In genomic region chr11:91065365-91065764, GRCm38 (mm10) we compare ENCODE assay signal across 23 mouse cellular contexts.
A peak's percentile ranks its signal among the peaks of the same experiment; 100 is the strongest.
DNase-seq lines count a peak whose midpoint lies in the region; ATAC-seq and TF ChIP-seq lines count a peak whose summit lies in the region.
"Had no signal": no experiment of that assay in that cellular context is flagged by ENCODE, and none has a peak within 500 bp of the region (broad histone marks: within the 10 kb centered on the region; RNA-seq: fewer than 3 reads in every experiment).

No protein-coding gene starts in this region.

- no peak for TF ChIP-seq POLR2A in lung, adult 2 months (IDR thresholded peaks at IDR 0.05; ENCODE audit: borderline replicate concordance, extremely low read depth, low read depth, low read length)

- H3K9me3 ChIP-seq in intestine, embryonic 15.5 days, result no peaks in the 10 kb centered on the region
- no peaks in the 10 kb centered on the region for H3K9me3 ChIP-seq in intestine, postnatal 0 days (ENCODE audit: control insufficient read depth)
- H3K9me3 ChIP-seq in lung, embryonic 16.5 days (ENCODE audit: control insufficient read depth, low read length), result no peaks in the 10 kb centered on the region
- H3K9me3 ChIP-seq: embryonic facial prominence, embryonic 13.5 days; forebrain, embryonic 10.5 days; heart, embryonic 13.5 days; hindbrain, embryonic 15.5 days had no signal

- no peaks in the 10 kb centered on the region for H3K4me1 ChIP-seq in intestine, embryonic 15.5 days (replicated peaks)
- no peaks in the 10 kb centered on the region for H3K4me1 ChIP-seq in intestine, postnatal 0 days (replicated peaks; ENCODE audit: control insufficient read depth, insufficient read depth, low read length)
- peaks cover 10% of the 10 kb centered on the region for H3K4me1 ChIP-seq in lung, embryonic 16.5 days (replicated peaks; ENCODE audit: control insufficient read depth, insufficient read depth, low read length)
- H3K4me1 ChIP-seq in lung, adult 2 months (ENCODE audit: control insufficient read depth, insufficient read depth, low read length), result no peaks in the 10 kb centered on the region; the same call in 1 of the 2 replicates
- H3K4me1 ChIP-seq: embryonic facial prominence, embryonic 13.5 days; forebrain, embryonic 10.5 days; heart, embryonic 13.5 days; hindbrain, embryonic 15.5 days had no signal

- no peak overlapping the region for H3K4me3 ChIP-seq in intestine, embryonic 15.5 days (replicated peaks)
- no peak overlapping the region for H3K4me3 ChIP-seq in intestine, postnatal 0 days (ENCODE audit: low read depth, low read length)
- no peak overlapping the region for H3K4me3 ChIP-seq in lung, embryonic 16.5 days (ENCODE audit: low read length)
- no peak overlapping the region for H3K4me3 ChIP-seq in lung, adult 2 months (replicated peaks; ENCODE audit: extremely low read depth, low read depth, low read length)
- H3K4me3 ChIP-seq: embryonic facial prominence, embryonic 13.5 days; forebrain, embryonic 10.5 days; heart, embryonic 13.5 days; hindbrain, embryonic 15.5 days had no signal

- WGBS in intestine, embryonic 15.5 days, result 39% methylated on average over 6 of the region's 6 CpGs
- 53% methylated on average over 6 of the region's 6 CpGs for WGBS in intestine, postnatal 0 days
- WGBS in lung, embryonic 16.5 days, result 15% methylated on average over 6 of the region's 6 CpGs
- 41% methylated on average over 6 of the region's 6 CpGs for WGBS in lung, adult 2 months

- peak; percentile 20; the same call in 1 of the 2 replicates for ATAC-seq in intestine, embryonic 15.5 days
- ATAC-seq in intestine, postnatal 0 days, result no peak
- peak; percentile 88 for ATAC-seq in lung, embryonic 16.5 days (ENCODE audit: low read depth)
- ATAC-seq: CD4-positive, CD25-positive, alpha-beta regulatory T cell, adult 4 months; forebrain, embryonic 14.5 days had no signal

- no peak overlapping the region for H3K4me2 ChIP-seq in intestine, embryonic 15.5 days (replicated peaks)
- H3K4me2 ChIP-seq in intestine, postnatal 0 days (replicated peaks; ENCODE audit: low read depth), result no peak overlapping the region
- H3K4me2 ChIP-seq in lung, embryonic 16.5 days (ENCODE audit: low read depth, low read length), result no peak overlapping the region
- H3K4me2 ChIP-seq: embryonic facial prominence, embryonic 13.5 days; heart, embryonic 13.5 days; hindbrain, embryonic 15.5 days had no signal

- no peaks in the 10 kb centered on the region for H3K27me3 ChIP-seq in intestine, embryonic 15.5 days (replicated peaks)
- no peaks in the 10 kb centered on the region for H3K27me3 ChIP-seq in intestine, postnatal 0 days (replicated peaks; ENCODE audit: control insufficient read depth, insufficient read depth, low read length)
- no peaks in the 10 kb centered on the region for H3K27me3 ChIP-seq in lung, embryonic 16.5 days (ENCODE audit: control insufficient read depth, insufficient read depth, low read depth, low read length)
- H3K27me3 ChIP-seq: embryonic facial prominence, embryonic 13.5 days; heart, embryonic 13.5 days; hindbrain, embryonic 15.5 days had no signal

- no peak overlapping the region for H3K27ac ChIP-seq in intestine, embryonic 15.5 days
- H3K27ac ChIP-seq in intestine, postnatal 0 days (ENCODE audit: low read depth, low read length), result no peak overlapping the region
- H3K27ac ChIP-seq in lung, embryonic 16.5 days (ENCODE audit: low read length), result no peak overlapping the region
- H3K27ac ChIP-seq: embryonic facial prominence, embryonic 13.5 days; forebrain, embryonic 10.5 days; heart, embryonic 13.5 days; hindbrain, embryonic 15.5 days had no signal

- H3K36me3 ChIP-seq in intestine, embryonic 15.5 days, result no peaks in the 10 kb centered on the region
- H3K36me3 ChIP-seq in intestine, postnatal 0 days (ENCODE audit: control insufficient read depth, insufficient read depth), result no peaks in the 10 kb centered on the region
- H3K36me3 ChIP-seq in lung, embryonic 16.5 days (ENCODE audit: control insufficient read depth, insufficient read depth, low read length), result no peaks in the 10 kb centered on the region
- H3K36me3 ChIP-seq: embryonic facial prominence, embryonic 13.5 days; forebrain, embryonic 10.5 days; G1E; heart, embryonic 13.5 days; hindbrain, embryonic 15.5 days had no signal

- H3K9ac ChIP-seq in intestine, embryonic 15.5 days, result no peak overlapping the region
- no peak overlapping the region for H3K9ac ChIP-seq in intestine, postnatal 0 days (ENCODE audit: low read depth, low read length)
- H3K9ac ChIP-seq in lung, embryonic 16.5 days (ENCODE audit: low read length), result no peak overlapping the region
- H3K9ac ChIP-seq: embryonic facial prominence, embryonic 13.5 days; heart, embryonic 13.5 days; hindbrain, embryonic 15.5 days had no signal

- no peak for DNase-seq in lung, adult 2 months
- DNase-seq in Muller cell, postnatal 12 days (ENCODE audit: inconsistent ontology term), result peak; percentile 1
- DNase-seq in fibroblast of lung, adult 2 months (ENCODE audit: low read depth), result peak; percentile 13
- no peak for DNase-seq in embryo, embryonic 10 days (ENCODE audit: low spot score)
- DNase-seq in embryo, embryonic 10.5 days (ENCODE audit: low spot score), result no peak
- DNase-seq: adrenal gland, adult 8-10 months; adrenal gland, postnatal 36 days; B cell, adult 2 months; cerebellum, adult 8-10 months; cerebellum, postnatal 14 days; gastrocnemius, postnatal 36 days; heart, adult 11 months; heart, postnatal 36 days had no signal

- no peak for TF ChIP-seq CTCF in intestine, postnatal 0 days (IDR thresholded peaks at IDR 0.05; ENCODE audit: low read depth)
- TF ChIP-seq CTCF in lung, adult 2 months (IDR thresholded peaks at IDR 0.05; ENCODE audit: insufficient read depth, low read length), result no peak

Comparison
In these comparisons a context has a peak if more than half of its experiments do, and no peak if none do; other contexts are left out.
1. DNase-seq: peak in Muller cell, postnatal 12 days (single experiment) and fibroblast of lung, adult 2 months (single experiment); none in lung, adult 2 months (single experiment), embryo, embryonic 10 days (single experiment) and embryo, embryonic 10.5 days (single experiment).